Mouse (Mus musculus) midbrain, embryonic 11.5 days (tissue): Measurements from ENCODE around the gene Gm973. TPM values are rescaled to one million over a fixed set of nuclear protein-coding genes. Genes with fewer than 3 reads are reported as not detected.

Experiments used
- ATAC-seq: fragments of 200-750 bp; cut with Nextera tagmentation; 2 replicates; pipeline ENCODE4 v1.8.0; 2017; ENCODE audit warnings: moderate TSS enrichment, moderate library complexity; ENCODE audit not compliant: low FRiP score
- DNase-seq: peaks from one replicate; pipeline ENCODE4 v3.0.0; 2015; ENCODE audit warnings: low spot score; ENCODE audit errors: missing footprints
- H3K27ac ChIP-seq: fragments of 300-500 bp; sonication (generic); 2 replicates; pipeline ENCODE4 v1.5.1; 2014; ENCODE audit warnings: low read depth, low read length
- H3K27me3 ChIP-seq: fragments of 300-500 bp; sonication (generic); 2 replicates; pipeline ENCODE4 v1.6.1; 2014; ENCODE audit warnings: mild to moderate bottlenecking, low read length, moderate library complexity, mixed read lengths; ENCODE audit not compliant: control insufficient read depth, insufficient read depth
- H3K36me3 ChIP-seq: fragments of 300-500 bp; sonication (generic); 2 replicates; pipeline ENCODE4 v1.6.1; 2014; ENCODE audit warnings: mild to moderate bottlenecking, low read length, moderate library complexity, mixed read lengths; ENCODE audit not compliant: control insufficient read depth, insufficient read depth
- H3K4me1 ChIP-seq: fragments of 300-500 bp; sonication (generic); 2 replicates; pipeline ENCODE4 v1.6.1; 2014; ENCODE audit warnings: low read length; ENCODE audit not compliant: control insufficient read depth, insufficient read depth
- H3K4me2 ChIP-seq: fragments of 300-500 bp; sonication (generic); 2 replicates; pipeline ENCODE4 v1.6.1; 2014; ENCODE audit warnings: mild to moderate bottlenecking, moderate library complexity
- H3K4me3 ChIP-seq: fragments of 300-500 bp; sonication (generic); 2 replicates; pipeline ENCODE4 v1.5.1; 2014; ENCODE audit warnings: low read depth, low read length
- H3K9ac ChIP-seq: fragments of 300-500 bp; sonication (generic); 2 replicates; pipeline ENCODE4 v1.6.1; 2014; ENCODE audit warnings: low read length
- H3K9me3 ChIP-seq: fragments of 300-500 bp; sonication (generic); 2 replicates; pipeline ENCODE4 v1.6.1; 2016; ENCODE audit warnings: low read length; ENCODE audit not compliant: control insufficient read depth
- WGBS: fragments of 180-500 bp; shearing (Covaris S2); extraction: QIAGEN DNeasy Blood & Tissue Kit; methylation state at CpG from one replicate; pipeline ENCODE4 v1.1.7; 2014; 5-methylcytosine and 5-hydroxymethylcytosine counted together
- polyA plus RNA-seq: library from polyadenylated mRNA; unstranded; fragments of >200 nt; fragmentation: Nextera tagmentation; extraction: Ambion mirVana; gene quantifications from 2 replicates; pipeline ENCODE4 v1.2.1, GENCODE M21; 2014

Gene Gm973
- polyA plus RNA-seq, 1 experiment from 2014 or later = 7.0 TPM

GRCm38 (mm10) chr1:59487651-59488051 is 28.4 kb upstream of the Gm973 start:
- Histone ChIP-seq H3K4me1 (peaks cover 45% of the 10 kb centered on the region), H3K9ac (peak overlapping the region; percentile 28; the same call in 1 of the 2 replicates), H3K4me3 (no peak overlapping the region; the same call in 1 of the 2 replicates), H3K27ac (no peak overlapping the region; the same call in 1 of the 2 replicates), H3K36me3 (no peaks in the 10 kb centered on the region), H3K4me2 (peak overlapping the region; percentile 28), H3K27me3 (peaks cover 3% of the 10 kb centered on the region; the same call in 1 of the 2 replicates), H3K9me3 (no peaks in the 10 kb centered on the region)
- ATAC-seq = no peak
- DNase-seq = peak; percentile 92
- 3% methylated on average over 10 of the region's 10 CpGs for WGBS

GRCm38 (mm10) chr1:59488481-59488880 is 27.6 kb upstream of the Gm973 start:
- H3K27me3 ChIP-seq = peaks cover 3% of the 10 kb centered on the region; the same call in 1 of the 2 replicates
- no peak overlapping the region for H3K9ac ChIP-seq
- no peak for DNase-seq
- no peak overlapping the region for H3K4me3 ChIP-seq
- no peaks in the 10 kb centered on the region for H3K9me3 ChIP-seq
- H3K4me2 ChIP-seq = no peak overlapping the region
- H3K4me1 ChIP-seq = peaks cover 41% of the 10 kb centered on the region
- WGBS = 47% methylated on average over 4 of the region's 4 CpGs
- no peak overlapping the region for H3K27ac ChIP-seq
- ATAC-seq = no peak
- no peaks in the 10 kb centered on the region for H3K36me3 ChIP-seq

- 78% methylated on average over 4 of the region's 4 CpGs for WGBS
Observed at GRCm38 (mm10) chr1:59488991-59489390, 27.1 kb upstream of the Gm973 start.

GRCm38 (mm10) chr1:59491517-59491916 is 24.5 kb upstream of the Gm973 start:
- Histone ChIP-seq H3K27ac (no peak overlapping the region), H3K4me3 (no peak overlapping the region), H3K9me3 (no peaks in the 10 kb centered on the region), H3K9ac (no peak overlapping the region), H3K4me2 (no peak overlapping the region), H3K27me3 (no peaks in the 10 kb centered on the region), H3K36me3 (no peaks in the 10 kb centered on the region), H3K4me1 (peaks cover 16% of the 10 kb centered on the region)
- WGBS = 85% methylated on average over 9 of the region's 9 CpGs
- DNase-seq = no peak
- no peak for ATAC-seq

More at GRCm38 (mm10) chr1:59488991-59489390, 27.1 kb upstream of the Gm973 start:
- ATAC-seq (no peak), DNase-seq (no peak)
- H3K4me1 ChIP-seq = peaks cover 36% of the 10 kb centered on the region
- peaks cover 2% of the 10 kb centered on the region; the same call in 1 of the 2 replicates for H3K27me3 ChIP-seq
- no peaks in the 10 kb centered on the region for H3K36me3 ChIP-seq
- H3K27ac ChIP-seq = no peak overlapping the region
- no peak overlapping the region for H3K4me3 ChIP-seq
- no peak overlapping the region for H3K9ac ChIP-seq
- no peak overlapping the region for H3K4me2 ChIP-seq
- H3K9me3 ChIP-seq = no peaks in the 10 kb centered on the region

DNA sequence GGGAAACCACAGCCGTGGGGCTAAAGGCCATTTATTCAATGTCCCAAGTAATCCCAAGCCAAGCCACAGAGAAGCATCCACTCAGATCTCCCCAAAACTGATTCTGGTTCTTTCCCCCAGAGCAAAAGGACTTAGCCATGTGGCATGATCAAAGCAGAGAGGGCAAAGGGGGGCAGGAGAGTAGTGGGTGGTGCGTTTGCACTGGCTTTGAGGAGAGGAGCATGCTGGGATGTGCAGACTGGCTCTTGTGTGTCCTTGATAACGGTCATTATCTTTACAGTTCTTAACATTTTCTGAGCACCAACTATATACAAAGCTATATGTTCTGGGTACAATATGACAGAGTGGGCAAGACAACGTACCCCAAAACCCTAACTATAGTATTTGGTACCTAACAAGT is 23.6 kb upstream of the Gm973 start:
- DNase-seq (no peak), ATAC-seq (no peak)
- 73% methylated on average over 4 of the region's 4 CpGs for WGBS
- H3K4me1 ChIP-seq = peaks cover 12% of the 10 kb centered on the region
- H3K9ac ChIP-seq = no peak overlapping the region
- H3K4me2 ChIP-seq = no peak overlapping the region
- no peak overlapping the region for H3K4me3 ChIP-seq
- H3K27ac ChIP-seq = no peak overlapping the region
- no peaks in the 10 kb centered on the region for H3K9me3 ChIP-seq
- no peaks in the 10 kb centered on the region for H3K36me3 ChIP-seq
- no peaks in the 10 kb centered on the region for H3K27me3 ChIP-seq

GRCm38 (mm10) chr1:59495970-59496369 is 20.1 kb upstream of the Gm973 start:
- ATAC-seq (no peak), DNase-seq (no peak)
- no peaks in the 10 kb centered on the region for H3K36me3 ChIP-seq
- no peaks in the 10 kb centered on the region for H3K9me3 ChIP-seq
- WGBS = 93% methylated on average over 5 of the region's 5 CpGs
- H3K4me3 ChIP-seq = no peak overlapping the region
- no peaks in the 10 kb centered on the region for H3K4me1 ChIP-seq
- H3K9ac ChIP-seq = no peak overlapping the region
- no peaks in the 10 kb centered on the region for H3K27me3 ChIP-seq
- H3K27ac ChIP-seq = no peak overlapping the region
- H3K4me2 ChIP-seq = no peak overlapping the region

DNA sequence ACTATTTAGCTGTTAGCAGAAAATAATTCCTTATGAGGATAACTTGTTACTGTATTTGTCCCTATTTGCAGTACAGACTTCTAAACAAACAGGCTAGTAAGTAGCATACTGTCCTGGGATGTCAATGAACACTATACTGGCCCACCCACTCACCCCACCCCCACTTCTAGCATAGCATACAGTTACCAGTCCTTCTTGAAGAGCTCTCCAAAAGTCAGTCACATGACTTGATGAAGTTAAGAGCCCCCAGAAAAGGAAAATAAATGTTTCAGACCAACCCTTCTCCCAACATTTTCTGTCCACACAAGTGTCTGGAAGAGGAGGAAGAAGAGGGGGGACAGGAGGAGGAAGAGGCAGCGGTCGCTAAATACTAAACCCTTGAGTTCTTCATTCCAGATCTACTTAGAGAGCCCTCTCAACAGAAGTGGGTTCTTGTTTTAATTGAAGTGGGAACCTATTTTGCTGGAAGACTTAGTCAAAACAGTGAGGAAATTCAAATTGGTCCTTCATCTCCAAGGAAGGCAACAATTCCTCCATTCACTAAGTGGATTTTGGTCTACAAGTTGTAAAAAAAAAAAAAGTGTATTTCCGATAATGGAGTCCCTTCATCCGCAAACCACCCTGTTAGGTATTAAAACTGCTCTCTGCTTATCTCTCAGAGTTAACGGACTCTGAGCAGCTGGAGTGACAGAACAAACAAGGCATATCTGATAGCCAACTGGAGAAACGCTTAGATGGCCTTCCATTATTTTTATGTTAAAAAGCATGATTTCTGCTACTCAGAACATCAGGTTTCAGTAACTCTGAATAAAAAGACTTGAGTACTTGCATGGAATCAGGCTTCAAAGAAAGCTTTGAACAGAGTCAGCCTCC is 18.1 kb upstream of the Gm973 start:
- no peak overlapping the region for H3K27ac ChIP-seq
- H3K36me3 ChIP-seq = no peaks in the 10 kb centered on the region
- no peak overlapping the region for H3K4me3 ChIP-seq
- H3K4me2 ChIP-seq = no peak overlapping the region
- no peak for ATAC-seq
- no peaks in the 10 kb centered on the region for H3K27me3 ChIP-seq
- H3K9ac ChIP-seq = no peak overlapping the region
- 76% methylated on average over 6 of the region's 6 CpGs for WGBS
- no peaks in the 10 kb centered on the region for H3K9me3 ChIP-seq
- no peak for DNase-seq
- H3K4me1 ChIP-seq = no peaks in the 10 kb centered on the region

DNA sequence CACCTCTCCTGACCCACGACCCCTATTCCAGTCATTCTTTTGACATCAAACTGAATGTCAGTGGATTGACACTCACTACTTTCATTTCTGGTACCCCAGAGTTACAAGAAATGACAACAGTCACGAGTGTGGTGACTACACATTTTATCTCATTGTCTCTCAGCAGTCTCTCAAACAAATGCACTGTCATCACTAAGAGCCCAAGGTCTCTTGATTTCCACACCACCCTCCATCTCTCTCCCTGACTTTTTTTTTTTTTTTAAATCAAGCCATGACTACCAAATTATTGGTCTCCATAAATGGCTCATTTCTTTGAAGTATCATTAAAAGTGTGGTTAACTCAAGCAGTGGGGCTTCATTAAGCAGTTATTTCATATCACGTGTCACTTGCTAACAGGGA is 16.7 kb upstream of the Gm973 start:
- H3K27ac ChIP-seq = no peak overlapping the region
- 84% methylated on average over 3 of the region's 3 CpGs for WGBS
- H3K9ac ChIP-seq = no peak overlapping the region
- no peak overlapping the region for H3K4me3 ChIP-seq
- H3K4me2 ChIP-seq = no peak overlapping the region
- H3K27me3 ChIP-seq = no peaks in the 10 kb centered on the region
- ATAC-seq (no peak), DNase-seq (no peak)
- H3K36me3 ChIP-seq = no peaks in the 10 kb centered on the region
- H3K4me1 ChIP-seq = no peaks in the 10 kb centered on the region
- H3K9me3 ChIP-seq = no peaks in the 10 kb centered on the region

DNA sequence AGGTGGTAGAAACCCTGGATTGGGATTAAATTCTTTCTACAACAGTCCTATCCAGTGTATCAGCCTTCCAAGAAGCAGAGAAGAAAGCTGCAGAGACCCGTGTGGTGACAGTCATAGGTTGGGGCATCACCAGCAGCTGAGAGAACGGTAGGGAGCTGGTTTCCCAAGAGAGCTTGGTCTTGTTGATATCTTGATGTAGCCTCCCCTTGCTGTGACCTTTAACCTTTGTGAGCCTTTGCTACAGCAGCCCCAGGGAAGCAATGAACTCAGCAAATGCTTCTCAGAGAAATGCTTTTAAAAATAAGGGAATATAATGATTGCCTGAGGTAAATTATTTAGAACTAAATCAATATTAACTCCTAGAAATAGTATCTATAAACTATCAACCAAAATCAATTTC is 13.7 kb upstream of the Gm973 start:
- H3K9me3 ChIP-seq = no peaks in the 10 kb centered on the region
- 68% methylated on average over 2 of the region's 2 CpGs for WGBS
- ATAC-seq (no peak), DNase-seq (no peak)
- H3K4me3 ChIP-seq = no peak overlapping the region
- H3K9ac ChIP-seq = no peak overlapping the region
- no peaks in the 10 kb centered on the region for H3K36me3 ChIP-seq
- no peaks in the 10 kb centered on the region for H3K4me1 ChIP-seq
- H3K27ac ChIP-seq = no peak overlapping the region
- no peaks in the 10 kb centered on the region for H3K27me3 ChIP-seq
- H3K4me2 ChIP-seq = no peak overlapping the region
